Mouse (Mus musculus) T-helper 2 cell (primary cell): Measurements from ENCODE around the gene Crat.

Experiments used
- in situ Hi-C: fragments of 300-600 bp; cut with MboI, MseI; formaldehyde crosslinking; loops from one replicate; pipeline ENCODE4 v1.15.1; 2025; ENCODE audit warnings: high pct_unique_total_duplicates

The Crat gene

GRCm38 (mm10) chr2:30408452-30409100 is 7.0 kb downstream of the Crat start:
- in situ Hi-C loops, result loop anchor here (5.0 kb wide), 1 partner anchor 41 kb away; no protein-coding TSS in a partner anchor

- in situ Hi-C loops, result loop anchor here (5.0 kb wide), 1 partner anchor 40 kb away; no protein-coding TSS in a partner anchor
Observed at GRCm38 (mm10) chr2:30407778-30408177, 7.8 kb downstream of the Crat start.

- in situ Hi-C loops, result loop anchor here (5.0 kb wide), 1 partner anchor 40 kb away; no protein-coding TSS in a partner anchor
Observed at GRCm38 (mm10) chr2:30407221-30407620, 8.4 kb downstream of the Crat start.

GRCm38 (mm10) chr2:30403870-30404269 is 11.7 kb downstream of the Crat start:
- in situ Hi-C loops, result no loop called here

- in situ Hi-C loops, result no loop called here
Observed at GRCm38 (mm10) chr2:30402843-30403242, 12.8 kb downstream of the Crat start.

- in situ Hi-C loops, result no loop called here
Observed at GRCm38 (mm10) chr2:30402351-30402826, 13.2 kb downstream of the Crat start.

- in situ Hi-C loops, result no loop called here
Observed at GRCm38 (mm10) chr2:30401581-30401980, 14.0 kb downstream of the Crat start.

GRCm38 (mm10) chr2:30399191-30400171 is 16.1 kb downstream of the Crat start:
- in situ Hi-C loops, result no loop called here

- in situ Hi-C loops, result no loop called here
Observed at GRCm38 (mm10) chr2:30397986-30398512, 17.6 kb downstream of the Crat start.

- in situ Hi-C loops, result no loop called here
Observed at GRCm38 (mm10) chr2:30396246-30396645, 19.4 kb downstream of the Crat start.

- in situ Hi-C loops, result no loop called here
Observed at GRCm38 (mm10) chr2:30395757-30396156, 19.9 kb downstream of the Crat start.

GRCm38 (mm10) chr2:30393370-30393656 is 22.3 kb downstream of the Crat start:
- in situ Hi-C loops, result no loop called here

GRCm38 (mm10) chr2:30392577-30393369 is 22.8 kb downstream of the Crat start:
- in situ Hi-C loops, result no loop called here

GRCm38 (mm10) chr2:30392114-30392576 is 23.5 kb downstream of the Crat start, which contains the start of gene Dolpp1:
Gene Dolpp1, plus strand, starts transcription at chr2:30392254.
- in situ Hi-C loops, result no loop called here

GRCm38 (mm10) chr2:30389000-30389399 is 26.6 kb downstream of the Crat start:
- in situ Hi-C loops, result no loop called here

- in situ Hi-C loops, result no loop called here
Observed at GRCm38 (mm10) chr2:30386913-30387312, 28.7 kb downstream of the Crat start.

GRCm38 (mm10) chr2:30385591-30385990 is 30.0 kb downstream of the Crat start:
- in situ Hi-C loops, result no loop called here

GRCm38 (mm10) chr2:30384814-30385213 is 30.8 kb downstream of the Crat start:
- in situ Hi-C loops, result no loop called here

- in situ Hi-C loops, result no loop called here
Observed at GRCm38 (mm10) chr2:30381377-30381725, 34.3 kb downstream of the Crat start.

GRCm38 (mm10) chr2:30380564-30381376 is 34.8 kb downstream of the Crat start:
- in situ Hi-C loops, result no loop called here

GRCm38 (mm10) chr2:30379307-30379706 is 36.3 kb downstream of the Crat start:
- in situ Hi-C loops, result no loop called here
